Mouse (Mus musculus): ENCODE results near the gene Ly6g6f.

DNA sequence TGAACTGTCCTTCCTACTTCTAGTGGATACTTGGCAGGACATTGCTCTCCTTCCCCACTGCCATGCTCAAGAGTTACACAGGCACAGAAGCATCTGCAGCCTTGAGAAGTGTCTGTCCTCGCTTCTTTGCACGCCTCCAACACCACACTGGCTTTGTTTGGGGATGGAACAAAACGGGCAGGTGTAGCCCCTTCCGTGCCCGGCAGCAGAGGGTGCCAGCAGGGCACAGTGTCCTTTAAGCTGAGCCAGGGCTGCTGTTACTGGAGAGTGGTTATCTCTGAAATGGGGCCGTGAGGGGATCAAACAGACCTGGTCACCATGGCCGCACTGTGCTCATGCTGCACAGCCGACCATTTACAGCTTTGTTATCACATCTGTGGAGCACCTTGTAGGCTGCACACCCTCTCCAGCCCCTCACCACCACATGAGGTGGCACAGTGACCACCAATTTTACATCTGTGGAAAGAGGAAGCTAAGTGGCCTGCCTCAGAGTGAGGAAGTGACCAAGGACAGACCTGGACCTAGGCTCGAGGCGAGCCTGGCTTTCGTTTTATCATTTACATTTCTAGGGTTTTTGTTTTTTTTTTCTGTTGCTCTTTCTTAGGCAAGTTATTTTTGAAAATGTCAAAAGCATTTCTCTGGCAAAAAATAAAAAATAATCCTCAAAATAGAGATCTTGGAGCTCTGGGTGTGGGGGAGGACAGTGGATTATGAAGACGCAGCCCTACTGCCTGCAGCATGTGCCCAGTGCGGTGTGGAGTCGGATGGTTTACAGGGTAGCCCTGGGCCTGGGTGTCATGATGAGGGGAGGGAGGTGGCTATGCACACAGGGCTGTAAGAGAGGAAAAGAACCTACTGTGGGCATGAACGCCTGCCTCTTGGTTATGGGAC is 9.3 kb upstream of the Ly6g6f start:
- TF ChIP-seq CTCF (IDR thresholded peaks at IDR 0.05; ENCODE audit: extremely low read depth, insufficient read length, insufficient replicate concordance, low read depth, low read length), result no peak
- TF ChIP-seq POLR2A (IDR thresholded peaks at IDR 0.05; ENCODE audit: low read depth, low read length), result no peak

All from small intestine, adult 2 months (tissue).